Mouse (Mus musculus) megakaryocyte-erythroid progenitor cell, adult 5 weeks (primary cell): ENCODE data around the gene Gm14459. TPM values are rescaled to one million over a fixed set of nuclear protein-coding genes. Genes with fewer than 3 reads are reported as not detected.

Experiments
- polyA plus RNA-seq: library from polyadenylated mRNA; stranded (reverse); fragments of >175 nt; gene quantifications from 2 replicates; pipeline ENCODE4 v1.2.3, GENCODE M21; 2012

Gm14459 gene
- polyA plus RNA-seq: not detected in 2 replicates

DNA sequence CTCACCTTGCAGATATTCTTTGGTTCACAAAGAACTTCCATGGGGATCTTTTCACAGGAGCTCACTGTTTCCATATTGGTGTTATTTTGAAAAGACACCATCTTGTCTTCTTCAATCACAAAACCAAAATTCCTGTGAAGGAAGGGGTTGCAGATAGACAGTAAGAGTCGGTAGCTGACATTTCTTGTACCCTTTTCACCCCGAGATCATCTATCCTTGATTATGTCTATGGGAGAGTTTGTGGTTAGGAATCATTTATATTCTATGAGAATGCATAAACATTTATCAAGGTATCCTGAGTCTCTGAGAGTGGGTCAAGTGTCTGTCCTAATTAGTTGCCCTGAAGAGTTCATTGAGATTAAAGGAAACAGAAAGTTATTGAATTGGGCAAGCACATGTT is at the start of gene Gm14459:
Gm14459 (minus strand) TSS at position 101 of the 400 bp plus-strand sequence.

DNA sequence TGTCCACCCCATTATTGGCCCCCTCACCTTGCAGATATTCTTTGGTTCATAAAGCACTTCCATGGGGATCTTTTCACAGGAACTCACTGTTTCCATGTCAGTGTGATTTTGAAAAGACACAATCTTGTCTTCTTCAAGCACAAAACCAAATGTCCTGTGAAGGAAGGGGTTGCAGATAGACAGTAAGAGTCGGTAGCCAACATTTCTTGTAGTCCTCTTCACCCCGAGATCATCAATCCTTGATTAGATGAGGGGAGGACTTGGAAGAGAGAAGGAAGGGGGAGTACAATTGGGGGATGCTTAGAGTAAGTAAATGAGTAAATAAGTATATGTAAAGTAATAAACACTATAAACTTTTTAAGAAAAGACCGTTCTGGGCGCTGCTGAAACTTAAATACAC is 23.4 kb upstream of the Gm14459 start, which contains the start of gene Ssxb6:
Ssxb6 (minus strand) TSS at position 101 of the 400 bp plus-strand sequence.

Other genes starting within 250 kb of the Gm14459 start
- gene Ssxb10, start 197.5 kb downstream of the Gm14459 start, polyA plus RNA-seq: not detected in 2 replicates
- gene Ssxb9, start 158.0 kb downstream of the Gm14459 start, polyA plus RNA-seq: not detected in 2 replicates
- gene Ssxb1, start 111.6 kb downstream of the Gm14459 start, polyA plus RNA-seq: not detected in 2 replicates
- not detected in 2 replicates for gene Ssxb2, start 63.2 kb downstream of the Gm14459 start, polyA plus RNA-seq
- not detected in 2 replicates for gene Ssxb6, start 23.3 kb upstream of the Gm14459 start, polyA plus RNA-seq
- not detected in 2 replicates for gene Ssxb3, start 66.9 kb upstream of the Gm14459 start, polyA plus RNA-seq
- gene Ssxb8, start 165.9 kb upstream of the Gm14459 start, polyA plus RNA-seq: not detected in 2 replicates
- not detected in 2 replicates for gene Ssx9, start 223.5 kb upstream of the Gm14459 start, polyA plus RNA-seq